Mouse (Mus musculus): Measurements from ENCODE around the gene Rufy3. TPM values are rescaled to one million over a fixed set of nuclear protein-coding genes. Genes with fewer than 3 reads are reported as not detected.

Rufy3 gene
- total and polyA plus RNA-seq, 3 experiments, result 13.6 to 22.3 (median 17.4) TPM

DNA sequence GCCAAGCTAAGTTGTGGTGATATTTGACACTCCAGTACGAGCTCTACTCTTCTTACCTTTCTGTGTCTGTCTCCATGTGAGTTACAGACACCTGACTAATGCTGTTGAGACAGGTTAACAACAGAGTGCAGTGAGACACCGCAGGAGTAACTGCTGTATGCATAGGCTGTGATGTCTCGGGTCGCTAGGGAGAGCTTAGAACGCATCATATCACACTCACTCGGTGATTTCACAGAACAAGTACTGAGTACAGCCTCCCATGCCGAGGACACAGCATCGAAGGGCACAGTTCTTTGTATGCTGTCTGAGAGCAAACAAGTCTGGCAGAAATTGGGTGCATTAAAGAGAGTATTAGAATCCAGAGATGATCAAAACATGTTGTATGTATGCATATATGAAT, 65.1 kb downstream of the Rufy3 start:
- Histone ChIP-seq H3K27ac (ENCODE audit: insufficient read depth, low read depth) (peak overlapping the region; percentile 31; the same call in 1 of the 2 replicates), H3K4me1 (ENCODE audit: control insufficient read depth in 1 of 2, insufficient read depth in 2 of 2) (peaks cover 12 to 42% of the 10 kb centered on the region in 2 experiments), H3K79me2 (replicated peaks; ENCODE audit: control insufficient read depth, extremely low read depth, insufficient read depth, poor library complexity, severe bottlenecking) (no peaks in the 10 kb centered on the region), H3K4me3 (replicated peaks in 1 of 3; ENCODE audit: low read depth in 2 of 3, low read length in 2 of 3, poor library complexity in 1 of 3) (peak overlapping the region in 1 of 3 experiments; percentile 12), H3K9me3 (replicated peaks; ENCODE audit: low read length) (no peaks in the 10 kb centered on the region), H3K27me3 (replicated peaks) (no peaks in the 10 kb centered on the region), H3K36me3 (replicated peaks in 1 of 2; ENCODE audit: control insufficient read depth in 1 of 2, insufficient read depth in 1 of 2, low read length in 1 of 2) (peaks cover 18 to 65% of the 10 kb centered on the region in 2 experiments), H3K4me2 (ENCODE audit: insufficient read depth, low read depth, poor library complexity, severe bottlenecking) (no peak overlapping the region), H3K9ac (ENCODE audit: insufficient read depth, low read depth) (no peak overlapping the region)
- TF ChIP-seq POLR2A (IDR thresholded peaks at IDR 0.05; ENCODE audit: low read depth, low read length) (no peak), USF1 (IDR thresholded peaks at IDR 0.05; ENCODE audit: low read depth, low read length) (no peak), BHLHE40 (IDR thresholded peaks at IDR 0.05; ENCODE audit: low read depth, low read length) (no peak), SIN3A (IDR thresholded peaks at IDR 0.05; ENCODE audit: low read length) (no peak), RAD21 (IDR thresholded peaks at IDR 0.05; ENCODE audit: low read depth, low read length) (no peak), GABPA (IDR thresholded peaks at IDR 0.05; ENCODE audit: insufficient replicate concordance, low read depth, low read length) (no peak), CHD2 (IDR thresholded peaks at IDR 0.05; ENCODE audit: low read length) (no peak), PAX5 (IDR thresholded peaks at IDR 0.05; ENCODE audit: low read length) (no peak), E2F4 (IDR thresholded peaks at IDR 0.05; ENCODE audit: insufficient replicate concordance, low read depth, low read length) (no peak)
- in situ Hi-C loops (cut with MboI; ENCODE audit: low pct_ligation_motif_present, low pct_unique_long_range_greater_than_20kb, low sequenced_read_pairs), result no loop called here
- DNase-seq (ENCODE audit: extremely low read depth), result no peak
- dilution Hi-C loops (cut with MboI; ENCODE audit: extremely low pct_ligation_motif_present, extremely low pct_unique_long_range_greater_than_20kb, low sequenced_read_pairs), result no loop called here

DNA sequence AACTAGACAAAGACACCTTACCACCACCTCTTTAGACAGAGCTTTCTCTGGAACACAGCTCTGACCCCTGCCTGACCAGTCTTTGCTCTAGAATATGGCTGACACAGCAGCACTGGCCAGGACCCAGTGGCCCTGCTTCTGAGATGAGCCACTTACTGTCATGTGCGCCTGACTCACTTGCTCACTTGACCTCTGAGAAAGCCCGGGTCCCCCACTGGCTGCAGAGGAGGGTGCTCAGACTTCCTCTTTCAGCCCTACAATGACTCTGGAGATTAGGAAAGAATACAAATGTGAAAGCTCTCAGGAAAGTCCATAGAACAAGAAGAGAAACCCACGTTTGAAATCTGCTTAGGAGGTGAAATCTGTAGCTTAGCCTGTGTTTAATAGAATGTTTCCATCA, 66.0 kb downstream of the Rufy3 start:
- Histone ChIP-seq H3K4me2 (ENCODE audit: insufficient read depth, low read depth, poor library complexity, severe bottlenecking) (no peak overlapping the region), H3K4me3 (replicated peaks in 1 of 3; ENCODE audit: low read depth in 2 of 3, low read length in 2 of 3, poor library complexity in 1 of 3) (no peak overlapping the region), H3K27me3 (replicated peaks) (no peaks in the 10 kb centered on the region), H3K79me2 (replicated peaks; ENCODE audit: control insufficient read depth, extremely low read depth, insufficient read depth, poor library complexity, severe bottlenecking) (no peaks in the 10 kb centered on the region), H3K4me1 (ENCODE audit: control insufficient read depth in 1 of 2, insufficient read depth in 2 of 2) (peaks cover 12 to 42% of the 10 kb centered on the region in 2 experiments), H3K36me3 (replicated peaks in 1 of 2; ENCODE audit: control insufficient read depth in 1 of 2, insufficient read depth in 1 of 2, low read length in 1 of 2) (peaks cover 22 to 71% of the 10 kb centered on the region in 2 experiments), H3K9ac (ENCODE audit: insufficient read depth, low read depth) (no peak overlapping the region), H3K27ac (ENCODE audit: insufficient read depth, low read depth) (peak overlapping the region; percentile 87), H3K9me3 (replicated peaks; ENCODE audit: low read length) (no peaks in the 10 kb centered on the region)
- in situ Hi-C loops (cut with MboI; ENCODE audit: low pct_ligation_motif_present, low pct_unique_long_range_greater_than_20kb, low sequenced_read_pairs), result no loop called here
- DNase-seq (ENCODE audit: extremely low read depth), result peak; percentile 73
- dilution Hi-C loops (cut with MboI; ENCODE audit: extremely low pct_ligation_motif_present, extremely low pct_unique_long_range_greater_than_20kb, low sequenced_read_pairs), result no loop called here
- TF ChIP-seq EP300 (IDR thresholded peaks at IDR 0.05; ENCODE audit: low read length) (peak; percentile 84), ETS1 (conservative IDR thresholded peaks at IDR 0.05; ENCODE audit: low read depth, low read length) (peak; percentile 91), SMC3 (IDR thresholded peaks at IDR 0.05; ENCODE audit: low read depth, low read length) (peak; percentile 3; the same call in 1 of the 2 replicates), POLR2AphosphoS2 (IDR thresholded peaks at IDR 0.05; ENCODE audit: low read depth, low read length) (no peak), MEF2A (IDR thresholded peaks at IDR 0.05; ENCODE audit: borderline replicate concordance, low read depth, low read length) (peak; percentile 59; the same call in 1 of the 2 replicates), ZNF384 (IDR thresholded peaks at IDR 0.05; ENCODE audit: low read depth, low read length) (no peak), CHD2 (IDR thresholded peaks at IDR 0.05; ENCODE audit: low read length) (no peak), RAD21 (IDR thresholded peaks at IDR 0.05; ENCODE audit: low read depth, low read length) (no peak), BHLHE40 (IDR thresholded peaks at IDR 0.05; ENCODE audit: low read depth, low read length) (peak; percentile 98), POLR2A (IDR thresholded peaks at IDR 0.05; ENCODE audit: low read depth, low read length) (peak; percentile 46; the same call in 1 of the 2 replicates), CHD1 (IDR thresholded peaks at IDR 0.05; ENCODE audit: low read depth, low read length) (no peak; the same call in 1 of the 2 replicates), E2F4 (IDR thresholded peaks at IDR 0.05; ENCODE audit: insufficient replicate concordance, low read depth, low read length) (no peak), CTCF (conservative IDR thresholded peaks at IDR 0.05 in 1 of 2, IDR thresholded peaks at IDR 0.05 in 1 of 2; ENCODE audit: low read depth in 2 of 2, low read length in 2 of 2) (no peak), RCOR1 (conservative IDR thresholded peaks at IDR 0.05; ENCODE audit: low read depth, low read length) (peak; percentile 63), MXI1 (IDR thresholded peaks at IDR 0.05; ENCODE audit: low read depth, low read length) (peak; percentile 72), SIN3A (IDR thresholded peaks at IDR 0.05; ENCODE audit: low read length) (peak; percentile 47; the same call in 1 of the 2 replicates), JUN (IDR thresholded peaks at IDR 0.05; ENCODE audit: insufficient read depth, low read depth, low read length) (peak; percentile 67), IRF4 (IDR thresholded peaks at IDR 0.05; ENCODE audit: low read depth, low read length) (peak; percentile 88), ZC3H11A (IDR thresholded peaks at IDR 0.05; ENCODE audit: low read depth, low read length) (no peak), MAFK (IDR thresholded peaks at IDR 0.05; ENCODE audit: insufficient replicate concordance, low read length) (peak; percentile 81; the same call in 1 of the 2 replicates), UBTF (IDR thresholded peaks at IDR 0.05; ENCODE audit: low read depth, low read length) (no peak), KAT2A (IDR thresholded peaks at IDR 0.05; ENCODE audit: insufficient replicate concordance, low read length) (0 out of 2 replicates have a peak, but pooled peaks have one; percentile 24), HCFC1 (IDR thresholded peaks at IDR 0.05; ENCODE audit: low read depth, low read length) (peak; percentile 27; the same call in 1 of the 2 replicates), NELFE (IDR thresholded peaks at IDR 0.05; ENCODE audit: low read depth, low read length) (no peak), ELF1 (IDR thresholded peaks at IDR 0.05; ENCODE audit: low read depth, low read length) (peak; percentile 67), MYC (IDR thresholded peaks at IDR 0.05; ENCODE audit: low read depth, low read length) (peak; percentile 56; the same call in 1 of the 2 replicates), USF1 (IDR thresholded peaks at IDR 0.05; ENCODE audit: low read depth, low read length) (peak; percentile 23; the same call in 1 of the 2 replicates), MAX (IDR thresholded peaks at IDR 0.05; ENCODE audit: low read length) (peak; percentile 47), TCF12 (IDR thresholded peaks at IDR 0.05; ENCODE audit: low read depth, low read length) (peak; percentile 74; the same call in 1 of the 2 replicates)

All from CH12.LX (cell line).